Mouse (Mus musculus): ENCODE results near the gene Gfod1.

Gfod1 gene

DNA sequence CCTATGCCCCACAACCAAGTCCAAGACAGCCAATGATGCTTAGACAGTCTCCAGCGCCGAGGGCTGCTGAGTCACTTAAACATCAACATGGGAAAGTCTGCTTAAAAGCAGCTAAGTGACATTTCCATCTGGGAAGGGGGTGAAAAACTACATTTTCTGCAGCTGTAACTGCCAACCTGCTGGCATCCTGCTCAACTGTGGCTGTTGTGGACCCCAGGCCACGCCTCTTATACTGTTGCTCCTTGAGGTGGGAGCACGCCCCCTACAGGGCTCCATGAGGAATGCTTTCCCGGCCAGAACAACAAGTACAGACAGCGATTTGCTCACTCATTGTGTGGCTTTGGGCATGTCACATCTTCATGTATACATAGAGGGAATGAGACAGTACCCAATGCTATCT is 106.8 kb downstream of the Gfod1 start:
- no peak for DNase-seq

DNA sequence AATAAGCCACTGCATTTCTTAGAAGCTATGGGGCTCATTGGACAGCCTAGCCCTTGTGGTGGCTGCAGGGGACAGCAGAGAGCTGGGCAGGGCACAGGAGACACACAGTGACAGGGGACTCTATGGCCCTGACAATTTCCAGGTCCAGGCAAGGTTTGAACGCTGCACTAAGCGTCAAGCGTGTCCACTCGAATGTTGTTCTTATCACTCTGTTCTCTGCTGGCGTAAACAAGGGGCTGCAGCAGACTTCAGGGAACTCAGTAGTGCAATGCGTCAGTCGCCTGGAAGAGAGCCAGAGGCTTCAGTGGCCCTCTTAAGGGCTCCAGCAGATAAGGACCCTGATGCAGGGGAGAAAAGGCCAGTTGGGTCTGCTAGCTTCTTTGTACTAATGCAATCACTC is 108.0 kb downstream of the Gfod1 start:
- no peak for DNase-seq

DNA sequence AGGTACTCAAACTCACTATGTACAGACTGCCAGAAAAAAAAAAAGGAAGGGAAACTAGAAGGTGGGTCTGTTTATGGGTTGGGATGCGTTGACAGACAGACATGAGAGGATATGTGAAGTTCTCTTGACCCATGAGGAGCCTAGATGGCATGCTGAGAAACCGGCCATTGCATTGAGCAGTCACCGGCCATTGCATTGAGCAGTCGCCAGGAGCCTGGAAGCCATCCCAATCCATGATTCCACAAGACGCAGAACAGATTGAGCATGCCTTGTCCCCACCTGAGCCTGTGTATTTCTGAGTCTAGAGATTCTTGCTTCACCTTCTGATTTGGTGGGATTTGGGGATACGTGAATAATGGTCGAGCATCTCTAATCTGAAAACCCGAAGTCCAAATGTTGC is 110.0 kb downstream of the Gfod1 start:
- DNase-seq = no peak

DNA sequence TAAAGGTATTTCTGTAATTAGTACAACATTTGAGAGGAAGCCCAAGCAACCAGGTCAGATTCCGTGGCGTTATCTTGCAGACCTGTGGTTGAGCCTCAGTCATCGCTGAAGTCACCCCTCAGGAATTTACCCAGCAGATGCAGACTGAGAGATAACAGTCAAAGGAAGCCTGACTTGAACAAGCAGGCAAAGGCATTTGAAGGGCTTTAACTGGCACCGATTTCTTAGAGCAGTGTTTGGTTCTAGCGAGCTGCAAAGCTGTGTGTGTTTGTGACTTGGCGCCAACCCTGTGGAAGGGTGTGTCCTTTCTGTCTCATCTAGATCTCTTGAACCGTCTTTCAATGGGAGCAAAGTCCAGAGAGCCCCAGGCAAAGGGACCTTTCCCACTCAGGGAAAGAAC is 110.7 kb downstream of the Gfod1 start:
- DNase-seq = no peak

DNA sequence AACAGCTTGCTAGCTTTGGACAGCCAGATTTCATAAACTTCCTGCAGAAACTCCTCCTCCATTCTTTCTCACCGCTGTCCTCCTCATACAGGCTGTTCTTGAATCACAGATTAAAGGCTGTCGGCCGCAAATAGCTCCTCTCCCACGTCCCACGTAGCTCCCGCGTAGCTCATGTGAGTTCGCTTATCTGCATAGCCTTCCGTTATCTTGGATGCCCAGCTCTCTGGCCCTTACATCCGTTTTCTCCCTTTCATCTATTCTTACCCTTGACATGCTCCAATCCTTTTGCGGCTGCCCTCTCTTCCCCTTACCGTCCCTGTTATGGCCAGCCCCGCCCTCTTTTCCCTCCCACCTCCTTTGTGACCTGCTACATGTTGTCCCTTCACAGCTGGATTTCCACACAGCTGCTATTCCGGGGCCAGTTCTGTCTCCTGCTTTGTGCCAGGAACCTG is 112.2 kb downstream of the Gfod1 start:
- peak; percentile 42 to 54 for DNase-seq

DNA sequence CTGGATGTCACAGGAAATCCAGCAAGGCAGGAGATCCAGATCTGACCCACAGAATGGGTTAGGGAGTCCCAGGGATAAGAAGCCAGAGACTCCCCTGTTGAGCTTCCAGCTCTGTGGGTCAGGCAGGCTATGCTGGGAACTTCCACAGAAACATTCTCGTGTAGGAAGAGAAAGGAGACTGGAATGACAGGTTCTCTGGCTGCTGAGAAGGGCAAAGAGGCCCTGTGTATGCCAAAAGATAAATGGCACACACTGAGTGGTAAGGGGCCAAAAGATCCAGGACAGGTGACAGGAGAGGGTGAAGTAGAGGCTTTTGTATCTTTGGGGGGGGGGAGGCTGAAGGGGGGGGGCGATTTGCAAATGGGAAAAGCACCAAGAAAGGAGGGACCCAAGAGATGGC is 112.7 kb downstream of the Gfod1 start:
- DNase-seq = no peak

DNA sequence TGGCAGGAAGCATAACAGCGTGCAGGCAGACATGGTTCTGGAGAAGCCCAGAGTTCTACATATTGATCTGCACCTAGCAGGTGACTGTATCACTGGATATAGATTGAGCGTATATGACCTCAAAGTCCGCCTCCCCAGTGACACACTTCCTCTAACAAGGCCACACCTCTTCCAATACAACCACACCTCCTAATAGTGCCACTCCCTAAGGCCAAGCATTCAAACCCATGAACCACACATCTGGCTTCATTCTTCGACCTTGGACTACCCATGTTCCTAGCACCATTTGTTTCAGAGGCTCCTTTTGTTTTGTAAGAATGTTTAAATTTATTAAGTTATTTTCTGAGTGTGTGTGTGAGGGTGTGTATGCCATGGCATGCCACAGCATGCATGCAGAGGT is 116.2 kb downstream of the Gfod1 start:
- DNase-seq = no peak

DNA sequence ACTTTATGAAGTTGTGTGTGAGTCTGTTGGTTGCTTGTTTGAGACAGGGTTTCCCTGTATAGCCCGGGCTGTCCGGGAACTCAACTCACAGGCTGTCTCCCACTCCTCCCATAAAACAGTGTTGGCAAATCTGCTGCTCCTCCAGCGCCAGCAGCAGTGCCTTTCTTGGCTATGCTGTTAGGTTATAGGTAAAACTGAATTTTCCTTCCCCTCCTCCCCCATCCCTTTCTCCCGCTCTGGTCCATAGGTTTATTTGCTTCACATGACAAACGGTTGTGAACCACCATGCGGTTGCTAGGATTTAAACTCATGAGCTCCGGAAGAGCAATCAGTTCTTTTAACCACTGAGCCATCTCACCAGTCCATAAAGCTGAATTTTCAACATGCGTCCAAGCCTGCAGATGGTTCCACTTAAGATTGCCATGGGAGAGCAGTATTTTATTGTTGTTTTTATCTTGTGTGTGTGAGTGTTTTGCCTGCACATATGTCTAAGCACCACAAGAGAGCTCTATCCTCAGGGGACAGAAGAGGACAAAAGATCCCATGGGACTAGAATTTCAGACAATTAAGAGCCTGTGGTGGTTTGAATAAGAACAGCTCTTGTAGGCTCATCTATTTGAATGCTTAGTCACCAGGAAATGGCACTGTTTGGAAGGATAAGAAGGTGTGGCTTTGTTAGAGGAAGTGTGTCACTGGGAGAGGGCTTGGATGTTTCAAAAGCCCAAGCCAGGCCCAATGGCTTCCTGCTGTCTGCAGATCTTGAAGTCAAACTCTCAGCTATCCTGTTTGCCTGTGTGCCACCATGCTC is 120.5 kb downstream of the Gfod1 start:
- DNase-seq = no peak

DNA sequence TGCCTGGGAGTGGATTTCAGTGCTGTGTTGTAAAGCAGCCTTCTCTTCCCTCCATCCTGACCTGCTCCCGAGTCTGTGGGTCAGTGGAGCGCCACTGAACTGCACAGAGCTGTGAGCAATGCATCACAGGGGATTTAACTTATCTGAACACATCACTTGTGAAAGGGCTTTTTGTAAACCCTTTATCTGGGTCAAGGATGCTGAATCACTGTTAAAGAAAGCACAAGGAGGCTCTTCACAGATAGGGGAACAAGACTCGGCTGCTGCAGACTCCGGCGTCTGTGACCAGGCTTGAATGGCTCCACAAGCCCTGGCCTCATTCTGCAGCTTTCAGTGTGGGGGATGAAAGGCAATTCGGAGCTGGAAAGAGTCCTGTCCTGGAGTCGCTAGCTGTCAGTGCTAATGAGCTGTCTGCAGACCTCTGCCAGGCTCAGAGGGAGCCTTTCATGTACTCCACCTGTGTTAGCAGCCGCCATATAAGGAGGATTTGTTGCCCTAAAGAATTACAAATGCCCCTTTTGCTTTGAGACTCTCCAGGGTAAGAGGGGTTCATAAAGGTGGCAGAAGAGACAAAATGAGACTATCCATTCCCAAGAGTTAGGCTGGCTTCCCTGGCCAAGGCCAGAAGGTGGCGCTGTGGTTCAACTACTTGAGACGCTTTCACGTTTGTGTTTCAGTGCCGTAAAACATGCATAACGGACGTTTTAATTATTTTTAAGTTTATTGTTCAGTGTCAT is 121.3 kb downstream of the Gfod1 start:
- DNase-seq = peak; percentile 91 to 92

DNA sequence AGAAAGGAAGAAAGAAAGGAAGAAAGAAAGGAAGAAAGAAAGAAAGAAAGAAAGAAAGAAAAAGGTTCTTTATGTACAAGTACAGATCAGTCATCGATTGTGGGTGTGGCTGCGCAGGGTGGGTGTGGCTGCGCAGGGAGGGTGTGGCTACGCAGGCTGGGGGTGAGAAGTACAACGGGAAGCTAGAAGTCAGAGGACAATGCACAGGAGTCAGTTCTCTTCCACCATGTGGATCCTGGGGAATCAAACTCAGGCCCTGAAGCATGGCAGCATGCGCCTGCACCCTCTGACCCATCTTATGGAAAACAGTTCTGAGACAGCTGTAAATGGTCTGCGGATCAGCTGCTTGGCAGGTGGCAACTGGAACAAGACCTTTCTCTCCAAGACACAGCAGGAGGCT is 122.9 kb downstream of the Gfod1 start:
- DNase-seq = no peak

DNA sequence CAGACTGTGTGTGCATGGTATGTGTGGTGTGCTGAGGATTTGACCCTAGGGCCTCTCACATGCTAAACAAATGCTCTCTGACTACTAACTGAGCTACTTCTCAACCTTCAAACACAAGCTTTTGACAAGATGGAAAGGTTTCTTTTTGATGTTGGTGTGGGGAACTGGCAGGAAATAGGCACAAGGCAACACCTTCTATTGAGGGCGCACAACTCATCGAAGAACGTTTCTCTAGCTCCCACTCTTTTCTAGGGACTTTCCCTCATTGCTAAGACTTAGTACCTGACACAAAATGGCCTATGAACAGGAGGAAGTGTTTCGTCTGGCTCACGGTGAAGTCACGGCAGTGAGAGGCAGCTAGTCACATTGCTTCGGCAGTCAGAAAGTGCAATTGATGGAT is 126.7 kb downstream of the Gfod1 start:
- no peak for DNase-seq

DNA sequence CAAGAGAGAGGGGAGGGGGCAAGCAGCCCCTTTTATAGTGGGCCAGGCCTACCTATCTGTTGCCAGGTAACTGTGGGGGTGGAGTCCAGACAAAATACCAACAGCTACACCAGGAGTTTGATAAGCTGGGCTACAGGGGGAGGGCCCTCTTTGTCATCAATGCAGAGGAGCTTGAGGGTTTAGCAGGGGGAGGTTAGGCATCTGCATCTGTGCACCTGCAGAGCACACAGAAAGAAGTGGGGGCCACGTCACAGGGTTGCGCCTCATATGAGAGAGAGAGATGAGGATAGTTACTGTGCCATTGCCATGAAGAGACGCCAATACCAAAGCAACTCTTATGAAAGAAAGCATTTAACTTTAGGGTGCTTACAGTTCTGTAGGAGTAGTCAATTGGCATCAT is 127.3 kb downstream of the Gfod1 start:
- no peak for DNase-seq

DNA sequence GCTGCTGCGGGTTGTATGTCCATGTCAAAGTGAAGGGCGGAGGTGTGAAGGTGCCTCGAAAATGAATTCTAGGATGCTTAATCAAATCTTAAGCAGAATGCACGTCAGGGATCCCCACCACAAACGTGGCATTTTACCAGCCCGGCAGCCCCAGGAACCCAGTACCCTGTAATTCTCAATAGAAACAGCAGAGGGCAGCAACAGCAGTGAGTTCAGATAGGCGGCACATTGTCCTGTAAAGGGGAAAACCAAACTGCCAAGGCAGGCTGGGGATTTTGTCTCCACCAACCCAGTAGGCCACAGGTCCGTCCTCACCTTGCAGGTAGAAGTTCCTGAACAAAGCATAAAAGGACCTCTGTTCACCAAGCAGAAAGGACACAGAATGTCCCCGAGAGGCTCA is 130.7 kb downstream of the Gfod1 start:
- DNase-seq = peak; percentile 79 to 83

DNA sequence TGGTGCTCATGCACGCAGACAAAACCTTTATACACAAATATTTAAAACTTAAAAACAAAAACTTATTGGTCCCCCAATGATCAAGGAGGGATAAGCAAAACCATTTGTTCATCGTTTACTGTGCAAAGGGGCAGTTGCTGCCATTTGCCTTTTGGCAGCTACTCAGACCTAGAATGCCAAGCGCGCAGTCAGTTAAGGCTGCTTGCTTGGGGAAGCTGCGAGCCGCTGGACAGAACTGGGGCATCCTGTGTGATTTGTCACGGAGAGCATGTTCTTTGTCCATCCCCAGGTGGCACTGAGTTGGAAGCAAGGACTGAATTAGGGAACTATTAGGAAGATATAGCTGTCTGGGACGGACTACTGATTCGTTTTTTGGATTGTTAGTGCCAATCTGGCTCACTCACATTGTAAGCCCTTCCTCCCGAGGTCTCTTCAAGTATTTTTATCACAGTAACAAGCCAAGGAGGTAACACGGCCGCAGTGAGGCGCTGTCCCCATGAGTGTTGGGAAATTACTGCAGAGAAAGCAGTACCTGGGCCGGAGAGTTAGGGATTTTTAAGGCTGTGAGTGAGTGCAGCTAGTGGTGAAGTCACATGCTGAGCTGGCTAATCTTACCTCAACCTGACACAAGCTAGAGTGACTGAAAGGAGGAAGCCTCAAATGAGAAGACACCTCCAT is 131.8 kb downstream of the Gfod1 start:
- DNase-seq = peak; percentile 41 to 63

DNA sequence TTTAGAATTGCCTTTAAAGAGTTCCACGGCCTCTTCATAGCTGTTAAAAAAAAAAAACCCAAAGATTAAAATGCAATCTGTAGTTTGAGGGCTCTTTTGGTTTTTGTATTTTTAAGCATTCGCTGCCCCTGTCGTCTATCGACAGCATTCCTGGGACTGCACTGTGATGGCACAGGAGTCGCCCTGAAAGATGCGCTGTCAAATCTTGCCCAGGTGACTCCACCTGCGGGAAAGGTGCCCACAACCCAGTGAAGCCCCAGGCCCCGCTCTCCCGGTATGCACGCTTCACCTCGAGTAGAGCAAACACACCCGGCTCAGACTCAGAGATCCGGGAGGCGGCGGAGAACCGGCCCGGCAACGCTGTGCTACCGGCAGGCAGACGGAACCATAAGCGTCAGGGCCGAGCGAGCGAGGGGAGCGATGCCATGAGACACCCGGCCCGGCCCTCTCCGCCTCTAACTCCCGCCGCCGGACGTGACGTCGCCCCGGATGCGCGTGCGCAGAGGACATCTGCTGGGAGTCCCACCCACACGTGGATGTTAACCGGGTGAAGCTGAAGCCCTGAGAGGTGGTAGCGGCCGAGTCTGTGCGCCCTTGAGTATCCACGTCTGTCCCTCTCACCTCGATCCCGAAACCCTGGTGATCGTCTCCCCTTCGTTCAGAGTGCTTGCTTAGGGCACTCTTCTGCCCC is 132.8 kb downstream of the Gfod1 start, which contains the start of gene Tbc1d7:
Gene Tbc1d7 (minus strand): TSS at position 482 of the 691 bp plus-strand sequence.
- peak; percentile 99 for DNase-seq

DNA sequence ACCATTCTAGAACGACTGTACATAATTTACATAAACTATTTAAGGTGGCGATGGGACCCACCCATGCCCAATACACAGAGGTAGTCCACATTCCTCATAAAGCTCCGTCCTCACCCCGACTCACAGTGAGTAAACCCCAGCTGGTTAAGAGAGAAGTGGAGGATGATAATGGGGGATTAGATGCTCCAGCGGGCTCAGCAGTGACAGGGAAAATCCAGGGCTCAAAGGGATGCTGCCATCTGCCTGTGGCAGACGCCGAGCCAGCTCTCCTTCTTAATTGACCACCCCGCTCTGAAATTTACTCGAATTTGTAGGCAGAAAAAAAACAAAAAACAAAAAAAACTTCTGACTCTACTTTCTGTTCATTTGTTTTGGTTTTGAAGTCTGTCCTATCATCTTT is 136.3 kb downstream of the Gfod1 start:
- no peak for DNase-seq

DNA sequence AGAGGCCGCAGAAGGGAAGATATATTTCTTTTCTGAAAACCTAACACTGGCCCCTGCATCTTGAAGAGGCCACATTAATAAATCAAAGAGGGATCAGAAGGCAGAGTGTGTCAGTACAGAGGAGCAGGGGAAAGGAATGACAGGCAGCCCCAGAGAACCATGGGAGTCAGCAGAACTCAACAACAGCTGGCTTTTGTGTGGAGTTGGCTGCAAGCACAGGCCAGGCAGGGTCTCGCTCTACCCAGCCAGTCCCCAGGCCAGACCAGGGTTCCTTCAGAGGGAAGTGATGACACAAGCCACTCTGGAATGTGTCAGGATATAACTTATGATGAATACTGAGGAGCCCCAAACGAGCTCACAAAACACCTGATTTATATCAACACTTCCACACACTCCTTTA is 144.5 kb downstream of the Gfod1 start:
- peak; percentile 67 to 81 for DNase-seq

DNA sequence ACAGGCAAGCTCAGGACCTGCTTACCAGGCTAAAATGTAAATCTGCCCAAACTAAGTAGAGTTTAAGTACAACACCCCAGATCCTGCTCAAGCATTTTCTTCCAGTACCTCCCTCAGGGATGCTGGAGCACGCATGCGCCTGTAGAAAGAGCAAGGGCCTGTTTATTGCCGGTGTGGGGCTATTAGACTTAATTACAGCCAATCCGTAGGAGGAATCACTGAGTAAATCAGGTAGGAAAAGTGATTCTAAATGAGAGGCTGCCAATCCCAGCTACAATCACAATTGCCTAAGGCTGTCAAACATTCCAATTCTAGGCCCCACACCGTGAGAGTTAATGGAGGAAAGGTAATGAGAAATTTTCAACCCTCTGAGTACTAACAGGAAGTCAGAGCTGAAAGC is 145.7 kb downstream of the Gfod1 start:
- peak; percentile 21 to 51 for DNase-seq

DNA sequence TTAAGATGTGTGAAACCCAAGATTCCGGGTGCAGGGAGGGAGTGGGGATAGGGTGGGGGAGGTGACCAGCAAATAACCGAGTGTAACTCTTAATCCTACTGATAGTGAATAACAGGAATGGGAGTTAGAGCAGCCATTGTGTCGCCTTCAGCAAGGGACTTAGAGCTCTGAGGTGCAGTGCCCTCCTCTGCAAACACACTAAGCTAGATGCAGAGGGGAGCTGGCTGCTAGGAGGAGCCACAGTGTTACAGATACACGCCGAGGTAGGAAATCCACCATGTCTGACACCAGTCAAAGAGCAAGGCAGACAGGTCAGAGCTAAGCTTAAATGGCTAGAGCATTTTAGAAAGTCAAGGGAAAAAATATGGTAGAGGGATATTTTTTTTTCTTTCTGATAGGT is 146.6 kb downstream of the Gfod1 start:
- DNase-seq = no peak

DNA sequence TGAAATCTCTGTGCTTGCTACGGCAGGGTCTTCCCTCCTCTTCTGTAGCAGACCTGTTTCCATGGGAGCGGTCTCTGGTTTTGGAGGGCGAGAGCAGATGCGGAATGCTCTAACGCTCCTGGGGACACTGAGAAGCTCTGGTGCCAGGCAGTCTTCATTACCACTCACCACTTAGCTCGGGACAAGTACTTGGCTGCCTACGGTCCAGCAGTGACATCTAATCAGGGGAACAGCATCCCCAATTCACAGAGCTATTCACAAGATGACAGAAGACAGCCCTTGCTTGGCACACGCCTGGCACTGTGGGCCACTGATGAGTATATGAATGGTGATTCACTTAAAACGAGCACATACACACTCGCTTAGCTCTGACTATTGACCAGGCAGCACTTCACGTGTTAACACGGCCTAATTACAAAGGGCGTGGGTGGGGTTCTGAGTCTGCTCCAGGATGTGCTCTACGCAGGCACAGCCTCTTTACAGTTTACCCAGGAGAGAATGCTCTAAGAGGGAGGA is 151.9 kb downstream of the Gfod1 start:
- no peak for DNase-seq

DNA sequence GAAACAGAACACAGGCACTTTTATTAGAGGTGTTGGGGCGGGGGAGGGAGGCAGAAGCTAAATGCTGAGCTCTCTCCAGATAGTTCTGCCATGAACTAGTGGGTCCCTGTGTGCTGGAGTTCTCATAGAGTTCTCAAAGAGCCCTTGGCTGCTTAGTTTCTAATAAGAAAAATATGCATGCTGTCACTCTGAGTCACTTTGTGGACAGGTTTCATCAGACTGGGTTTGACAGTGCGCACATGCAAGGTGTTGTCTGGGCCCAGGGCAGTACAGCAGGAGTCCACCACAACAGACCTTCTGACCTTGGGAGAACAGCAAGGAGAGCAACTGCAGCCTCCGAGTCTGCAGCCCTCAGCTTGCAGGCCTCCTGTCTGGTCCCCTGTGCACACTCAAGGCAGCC is 154.3 kb downstream of the Gfod1 start:
- no peak for DNase-seq

DNA sequence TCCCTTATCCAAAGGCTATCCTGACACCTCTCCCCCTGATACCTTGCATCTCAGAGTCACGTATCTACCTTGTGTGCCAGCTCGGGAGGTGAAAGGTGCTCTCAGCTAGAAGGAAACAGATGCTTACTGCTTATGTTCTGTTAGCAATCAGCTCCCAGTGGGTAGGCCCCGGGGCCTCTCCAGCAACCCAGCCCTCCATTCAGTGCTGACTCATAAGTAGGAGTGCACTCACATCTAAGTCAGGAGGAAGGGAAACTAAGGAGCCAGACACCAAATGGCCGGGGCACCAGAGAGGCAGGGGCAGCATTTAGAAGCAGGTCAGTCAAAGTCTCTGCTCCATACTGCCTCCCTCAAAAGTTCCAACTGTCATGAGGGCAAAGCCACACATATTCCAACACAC is 155.3 kb downstream of the Gfod1 start:
- no peak for DNase-seq

Measured in kidney, postnatal 4 days (tissue).